Mouse (Mus musculus): ENCODE results near the gene Wnt3a. TPM values are rescaled to one million over a fixed set of nuclear protein-coding genes. Genes with fewer than 3 reads are reported as not detected.

Gene Wnt3a
- polyA plus RNA-seq, 1 experiment from 2014 or later, result 0.20 TPM

DNA sequence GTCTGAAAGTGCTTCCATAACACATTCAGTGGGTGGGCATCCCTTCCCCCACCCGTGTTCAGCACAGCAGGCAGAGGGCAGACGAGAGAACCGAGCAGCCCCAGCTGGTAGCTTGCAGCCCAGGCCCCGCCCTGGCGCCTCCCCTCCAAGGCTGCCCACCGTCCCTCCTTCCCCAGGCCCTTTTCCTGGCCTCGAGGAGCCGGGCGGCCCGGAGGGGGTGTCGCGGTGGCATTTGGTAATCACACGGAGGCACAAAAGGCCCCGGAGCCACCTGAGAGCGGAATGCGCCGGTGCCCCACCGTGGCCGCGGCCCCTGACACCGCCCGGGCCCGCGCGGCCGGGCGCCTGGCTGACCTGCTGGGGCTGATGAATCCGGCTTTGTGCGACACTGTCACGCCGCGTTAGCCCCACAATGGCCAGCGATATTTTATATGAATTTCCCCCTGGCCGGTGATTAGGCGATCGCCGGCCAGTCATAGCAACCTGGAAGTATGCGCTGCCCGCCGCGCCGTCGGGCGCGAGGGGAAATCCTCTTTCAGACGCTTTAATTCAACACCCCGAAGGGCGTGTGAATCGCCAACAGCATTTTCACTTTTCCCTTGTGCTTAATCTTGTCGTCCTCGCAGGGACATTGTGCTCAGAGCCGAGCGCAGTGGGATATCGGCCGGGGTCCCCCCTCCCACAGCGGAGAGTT is 26.5 kb downstream of the Wnt3a start:
- DNase-seq (ENCODE audit: low spot score), result no peak

DNA sequence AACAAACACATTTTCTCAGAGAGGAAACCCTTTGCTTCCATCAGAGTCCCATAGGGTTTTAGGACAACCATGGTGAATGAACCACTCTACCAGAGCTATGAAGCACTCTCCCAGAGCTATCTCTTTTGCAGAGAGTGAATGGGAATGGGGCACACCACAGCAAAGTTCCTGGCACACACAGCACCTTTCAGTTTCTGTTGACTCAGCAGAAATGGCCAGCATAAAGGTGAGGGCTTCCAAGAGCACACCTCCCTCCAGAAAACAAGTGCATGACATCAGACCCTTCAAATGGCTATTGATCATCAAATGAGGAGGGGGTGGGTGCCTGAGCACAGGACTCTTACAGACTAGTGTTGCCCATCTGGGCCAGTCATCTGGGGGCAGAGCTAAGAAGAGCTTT is 28.2 kb downstream of the Wnt3a start:
- no peak for DNase-seq (ENCODE audit: low spot score)

DNA sequence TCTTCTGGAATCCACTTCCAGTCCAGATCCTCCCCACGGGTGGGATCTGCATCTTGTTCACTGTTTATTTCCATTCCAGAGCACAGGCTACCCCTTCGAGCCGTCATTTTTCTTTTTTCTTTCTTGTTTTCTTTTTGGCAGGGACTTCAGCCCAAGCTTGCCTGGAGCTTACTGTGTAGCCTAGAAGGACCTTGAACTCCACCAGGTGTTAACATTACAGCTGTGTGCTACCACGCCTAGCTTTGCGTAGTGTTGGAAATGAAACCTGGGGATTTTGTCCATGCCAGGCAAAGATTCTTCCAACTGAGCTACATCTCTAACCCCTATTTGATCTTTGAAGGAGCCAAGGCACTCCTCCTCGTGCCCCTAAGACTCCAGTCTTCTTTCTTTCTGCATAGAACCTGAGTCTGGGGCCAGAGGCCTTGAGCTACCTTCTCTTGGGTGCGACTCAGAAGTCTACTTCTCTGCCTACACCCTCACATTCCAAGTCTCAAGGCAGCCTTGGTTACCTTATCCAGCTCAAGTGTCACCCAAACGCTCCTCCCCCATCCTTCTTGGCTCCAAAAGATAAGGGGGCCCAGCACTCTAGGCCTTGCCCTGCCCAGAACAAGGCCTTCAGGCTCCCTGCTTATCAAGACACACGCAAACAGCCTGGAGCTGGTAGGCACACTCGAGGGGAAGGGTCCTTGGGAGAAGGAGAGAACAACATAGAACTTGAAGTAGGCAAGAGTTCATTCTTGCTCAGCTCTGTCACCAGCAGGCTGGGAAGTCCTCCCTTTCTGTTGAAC is 29.7 kb downstream of the Wnt3a start:
- no peak for DNase-seq (ENCODE audit: low spot score)

DNA sequence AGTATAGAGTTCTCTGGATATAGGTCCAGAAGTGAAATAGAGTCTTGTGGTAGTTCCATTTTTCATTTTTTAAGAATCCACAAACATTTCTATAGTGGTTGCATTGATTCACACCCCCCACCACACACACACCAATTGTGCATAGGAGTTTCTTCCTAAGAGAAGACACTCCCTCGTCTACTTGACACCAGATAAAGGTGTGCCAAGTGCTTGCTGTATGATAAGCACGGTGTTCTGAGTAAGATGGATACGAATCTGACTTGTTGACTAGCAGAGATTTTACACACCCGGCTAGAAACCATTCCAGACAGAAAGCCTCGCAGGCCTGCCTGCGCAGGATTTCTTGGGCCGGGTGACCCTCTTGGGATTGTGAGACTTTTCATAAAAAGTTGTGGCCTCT is 30.9 kb downstream of the Wnt3a start:
- no peak for DNase-seq (ENCODE audit: low spot score)

DNA sequence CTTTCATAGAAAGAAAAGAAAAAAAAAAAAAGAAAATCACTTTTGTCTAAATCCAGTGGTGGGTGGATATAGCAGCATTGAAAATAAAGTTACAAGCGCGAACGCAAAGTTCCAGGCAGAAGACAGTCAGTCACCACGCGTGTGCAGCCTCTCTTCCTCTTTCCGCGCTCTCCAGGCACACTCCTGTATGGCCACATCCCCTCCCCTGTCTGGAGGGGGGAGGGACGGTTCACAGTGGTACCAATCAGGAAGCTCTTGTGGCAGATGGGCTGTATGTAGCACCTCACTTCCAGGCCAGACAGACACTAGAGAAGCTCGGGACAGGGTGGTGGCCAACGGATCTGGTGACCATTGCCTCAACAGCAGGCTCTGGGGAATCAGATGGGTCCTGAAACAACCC is 42.5 kb downstream of the Wnt3a start:
- no peak for DNase-seq (ENCODE audit: low spot score)

DNA sequence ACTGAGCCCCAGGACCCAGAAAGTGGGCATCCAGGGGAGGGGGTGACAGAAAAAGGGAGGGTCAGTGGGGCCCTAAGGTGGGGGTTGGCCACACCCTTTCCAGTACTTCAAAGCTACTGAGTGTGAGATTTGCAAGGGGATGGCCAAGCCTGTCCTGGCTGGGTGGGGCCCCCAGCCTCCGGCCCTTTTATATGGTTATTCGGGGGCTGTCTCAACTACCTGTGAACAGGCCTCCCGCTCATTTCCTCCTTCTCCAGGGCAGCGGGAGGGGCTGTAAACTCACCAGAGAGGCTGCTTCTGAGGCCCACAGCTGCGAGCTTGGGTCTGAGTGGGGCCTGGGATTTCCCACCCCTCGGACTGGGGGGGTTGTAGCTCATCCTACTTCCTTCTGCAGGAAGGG is 46.7 kb downstream of the Wnt3a start:
- DNase-seq (ENCODE audit: low spot score), result no peak

DNA sequence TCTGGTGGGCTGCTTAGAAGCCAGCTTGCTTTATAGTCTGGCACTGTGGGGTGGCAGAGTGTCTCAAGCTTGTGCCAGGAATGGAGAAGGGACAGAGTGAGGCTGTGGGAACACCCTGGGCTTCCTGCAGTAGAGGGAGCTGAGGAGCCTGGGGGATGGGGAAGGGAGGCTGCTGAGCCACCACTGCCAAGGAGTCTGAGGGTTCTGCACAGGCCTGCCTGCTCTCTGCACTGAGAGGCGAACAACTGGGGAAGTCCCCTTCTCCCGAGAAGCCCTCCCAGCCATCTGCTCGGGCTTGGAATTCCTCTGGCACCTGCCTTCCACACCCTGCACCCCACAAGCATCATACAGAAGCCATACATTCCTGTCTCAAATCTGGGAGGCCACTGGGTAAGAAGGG is 48.7 kb downstream of the Wnt3a start:
- no peak for DNase-seq (ENCODE audit: low spot score)

DNA sequence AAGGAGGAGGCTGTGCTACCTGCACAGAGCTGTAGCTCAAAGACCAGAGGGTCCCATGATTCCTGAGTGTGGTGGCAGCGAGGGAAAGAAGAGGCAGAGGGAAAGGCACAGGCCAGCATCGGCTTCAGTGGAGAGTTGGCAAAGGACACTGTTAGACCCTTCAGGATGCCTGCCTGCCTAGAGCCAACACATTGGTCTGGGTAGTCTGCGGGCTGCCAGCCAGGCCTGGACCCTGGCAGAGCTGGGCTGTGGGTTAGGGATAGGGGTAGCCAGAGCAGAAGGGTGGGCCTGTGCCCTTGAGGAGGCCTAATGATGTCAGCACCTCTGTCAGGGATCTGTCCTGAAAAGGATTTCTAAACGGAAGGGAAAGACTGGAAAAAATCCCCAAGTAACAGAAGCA is 50.8 kb downstream of the Wnt3a start:
- no peak for DNase-seq (ENCODE audit: low spot score)

DNA sequence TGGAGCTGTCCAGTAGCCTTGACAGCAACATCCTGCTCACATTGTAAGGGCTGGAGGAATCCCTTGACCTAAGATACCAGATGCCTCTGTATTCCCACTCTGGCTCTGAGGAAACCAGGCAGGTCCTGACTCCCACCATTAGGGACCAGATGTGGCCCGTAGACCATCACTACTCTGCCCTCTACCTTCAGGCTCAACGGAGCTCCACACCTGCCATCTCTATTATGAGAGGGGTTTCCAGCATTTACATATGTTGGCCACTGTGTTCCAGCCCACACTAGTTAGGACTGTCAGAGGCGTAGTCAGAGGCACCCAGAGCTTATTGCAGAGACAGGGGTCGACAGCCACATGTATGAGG is 51.1 kb downstream of the Wnt3a start:
- no peak for DNase-seq (ENCODE audit: low spot score)

DNA sequence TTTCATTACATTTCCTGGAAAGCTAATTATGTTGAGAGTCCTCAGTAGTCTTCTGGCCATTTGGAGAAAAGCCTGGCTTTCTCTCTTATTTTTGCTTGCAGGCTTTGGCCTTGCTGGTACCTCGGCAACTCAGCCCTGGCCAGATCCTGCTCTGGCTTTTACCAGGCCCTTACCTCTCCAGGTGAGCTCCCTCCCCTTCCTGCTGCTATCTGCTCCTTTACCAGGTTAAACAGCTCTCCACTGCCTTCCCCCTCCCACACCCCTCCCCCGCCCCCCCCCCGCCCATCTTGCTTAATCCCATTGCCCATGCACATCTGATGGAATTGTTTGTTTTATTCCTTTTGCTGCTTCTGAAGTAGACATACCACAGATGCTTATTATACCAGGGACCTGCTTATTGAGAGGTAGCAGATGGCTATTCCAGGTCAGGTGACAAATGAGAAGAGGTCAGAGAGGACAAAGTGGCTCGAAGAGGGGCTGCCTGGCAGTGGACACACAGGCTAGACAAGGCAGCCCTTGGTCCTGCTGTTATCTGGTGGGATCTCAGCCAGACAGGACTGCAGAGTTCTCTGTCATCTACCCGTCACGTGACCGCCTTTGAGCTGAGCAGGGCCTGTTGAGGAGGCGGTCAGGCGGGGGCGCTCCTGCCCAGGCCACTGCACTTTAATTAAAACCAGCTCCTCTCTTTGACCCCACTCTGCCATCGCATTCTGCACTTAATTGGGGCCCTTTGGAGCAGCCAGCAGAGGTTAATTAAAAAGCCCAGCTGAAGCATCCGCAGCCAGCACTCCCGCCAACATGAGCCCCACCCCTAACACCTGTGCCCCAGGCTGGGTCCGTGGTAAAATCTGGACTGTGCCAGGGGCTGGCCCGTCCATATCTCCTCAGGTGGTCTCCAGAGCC is 51.8 kb downstream of the Wnt3a start:
- no peak for DNase-seq (ENCODE audit: low spot score)

DNA sequence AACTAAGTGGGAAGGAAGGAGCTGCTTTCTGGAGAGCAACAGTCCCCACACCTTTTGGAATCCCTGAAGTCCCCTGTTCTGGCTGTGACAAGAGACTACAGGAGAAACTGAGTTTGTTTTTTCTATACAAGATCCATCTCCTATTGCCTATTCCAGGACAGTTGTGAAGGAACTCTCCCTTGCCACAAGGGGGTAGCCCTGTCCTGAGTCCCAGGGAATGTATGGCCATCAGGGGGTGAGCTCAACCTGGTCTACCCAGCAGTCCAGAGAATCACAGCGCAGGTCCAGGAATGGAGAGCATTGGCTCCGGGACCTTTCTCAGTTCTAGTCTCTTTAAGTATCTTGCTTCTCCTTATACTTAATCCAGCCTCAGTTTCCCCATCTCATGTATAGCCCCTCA is 57.8 kb downstream of the Wnt3a start:
- DNase-seq (ENCODE audit: low spot score), result no peak

DNA sequence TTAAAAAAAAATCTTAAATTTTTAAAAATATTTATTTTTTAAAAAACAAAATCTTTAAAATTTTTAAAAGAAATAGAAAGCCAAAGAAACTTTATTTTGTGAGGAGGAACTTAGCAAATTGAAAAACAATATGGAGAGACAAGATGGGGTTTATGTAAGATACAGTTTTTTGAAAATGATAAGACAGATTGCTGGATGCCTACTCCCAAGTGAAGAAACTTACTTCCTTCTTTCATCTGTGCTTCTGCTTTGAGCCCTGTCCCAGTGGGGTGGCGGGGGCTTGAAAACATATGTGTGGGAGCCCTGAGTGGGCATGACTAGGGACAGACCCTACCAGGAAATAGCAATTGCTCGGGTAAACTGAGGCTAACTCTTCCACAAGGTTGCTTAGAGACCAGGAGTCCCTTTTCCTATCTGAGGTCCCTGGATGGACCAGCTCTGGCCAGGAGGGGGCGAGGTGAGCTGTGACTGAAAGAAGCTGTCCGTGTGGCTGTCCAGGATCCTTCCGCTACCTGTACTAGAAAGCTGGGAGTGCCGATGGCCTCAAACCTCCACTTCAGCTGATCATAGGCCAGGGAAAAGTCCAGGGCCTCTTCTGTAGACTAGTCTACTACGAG is 60.3 kb downstream of the Wnt3a start:
- peak; percentile 34 for DNase-seq (ENCODE audit: low spot score)

DNA sequence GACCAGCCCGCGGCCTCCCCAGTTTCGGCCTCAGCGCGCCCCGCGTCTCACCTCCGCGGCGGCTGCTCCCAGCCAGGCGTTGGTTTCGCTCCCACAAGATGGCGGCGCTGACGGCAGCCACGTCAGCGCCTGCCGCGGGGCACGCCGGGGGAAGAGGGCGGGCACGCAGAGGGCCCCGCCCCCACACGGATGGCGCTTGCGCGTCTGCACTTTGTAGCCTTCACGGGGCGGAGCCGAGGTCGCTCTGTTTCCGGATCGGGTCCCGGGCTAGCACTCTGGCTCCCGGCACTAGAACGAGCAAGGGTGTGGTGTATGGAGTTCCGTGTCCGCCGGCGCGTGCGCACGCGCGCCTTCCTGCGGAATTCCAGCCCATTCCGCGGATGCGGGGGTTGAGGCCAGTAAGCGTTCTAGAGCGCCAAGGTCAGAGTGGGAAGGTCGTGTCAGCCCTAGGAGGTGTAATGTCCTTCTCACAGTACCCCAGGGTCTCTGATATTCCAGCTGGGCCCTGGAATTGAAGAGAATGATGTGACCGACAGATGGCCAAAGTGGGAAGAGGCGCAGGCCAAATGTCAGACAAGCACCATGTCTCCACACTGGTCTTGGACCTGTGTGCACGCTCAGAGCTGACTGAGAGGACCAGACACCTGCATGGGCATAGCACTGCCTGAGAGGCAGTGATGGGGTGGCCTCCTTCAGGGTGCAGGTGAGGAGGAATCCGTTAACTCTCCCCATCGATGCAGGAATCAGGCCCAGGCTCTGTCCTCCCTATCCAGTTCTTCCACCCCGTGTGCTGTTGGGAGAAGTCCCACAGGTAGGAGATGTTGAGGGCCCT is 62.2 kb downstream of the Wnt3a start, which contains the start of gene Arf1:
Arf1 (minus strand) TSS at position 149 of the 832 bp plus-strand sequence.
- peak; percentile 98 for DNase-seq (ENCODE audit: low spot score)

DNA sequence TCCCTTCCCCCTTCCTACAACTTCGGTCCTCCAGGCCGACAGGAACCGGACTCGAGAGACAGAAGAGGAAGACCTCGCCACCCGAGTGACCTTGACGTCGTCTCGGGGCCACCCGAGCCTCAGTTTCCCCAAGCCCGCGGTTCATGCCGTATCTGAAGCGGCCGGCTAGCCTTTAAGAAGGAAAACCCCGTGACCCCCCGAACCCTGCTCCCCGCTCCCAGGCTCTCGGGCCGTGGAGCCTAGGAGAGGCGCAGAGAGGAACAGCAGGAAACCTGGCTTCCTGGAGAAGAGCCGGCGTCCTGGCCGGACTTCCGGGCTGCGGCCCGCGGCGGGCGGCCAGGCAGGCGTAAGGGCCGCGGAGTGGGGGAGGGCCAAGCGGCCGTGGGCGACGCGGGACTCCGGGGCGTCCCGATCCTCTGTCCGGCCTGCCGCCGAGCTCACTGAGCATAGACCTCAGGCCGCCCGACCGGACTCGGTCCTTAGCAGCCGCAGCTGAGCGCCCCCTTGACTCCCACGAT is 62.9 kb downstream of the Wnt3a start:
- DNase-seq (ENCODE audit: low spot score), result no peak

DNA sequence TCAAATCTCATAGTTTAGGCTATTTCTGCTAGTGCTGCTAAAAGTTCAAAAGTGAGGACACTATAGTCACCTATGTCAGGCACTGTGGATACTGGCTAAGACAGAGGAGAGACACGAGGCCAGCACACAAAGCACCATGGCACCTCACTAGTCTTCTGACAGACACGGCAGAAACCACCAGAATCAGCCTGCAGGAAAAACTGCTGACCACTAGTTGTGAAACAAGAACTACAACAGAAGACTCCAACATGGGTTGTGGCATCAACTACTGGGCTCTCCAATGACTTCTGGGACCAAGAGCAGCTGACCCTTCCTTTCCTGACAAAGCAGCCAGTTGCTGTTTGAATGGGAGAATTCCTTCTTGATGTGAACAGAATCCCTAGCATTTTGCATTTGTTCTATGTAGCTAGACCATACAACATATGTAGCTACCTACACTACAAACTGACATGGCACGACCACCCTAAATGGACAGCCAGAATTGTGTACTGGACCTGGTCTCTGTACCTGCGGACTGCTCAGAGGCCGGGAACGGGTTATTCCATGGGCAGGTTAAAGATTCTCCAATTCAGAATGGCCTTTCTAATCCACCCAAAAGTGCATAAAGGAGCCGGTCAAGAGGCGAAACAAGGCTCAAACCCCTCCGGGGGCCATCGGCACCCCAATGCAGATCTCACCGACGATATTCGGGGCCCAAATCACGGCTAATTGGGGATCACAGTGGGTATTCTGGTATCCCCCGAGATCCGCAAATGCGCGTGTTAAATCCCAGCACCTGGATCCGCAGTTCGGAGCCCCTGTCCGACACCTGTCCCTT is 63.6 kb downstream of the Wnt3a start:
- DNase-seq (ENCODE audit: low spot score), result no peak

DNA sequence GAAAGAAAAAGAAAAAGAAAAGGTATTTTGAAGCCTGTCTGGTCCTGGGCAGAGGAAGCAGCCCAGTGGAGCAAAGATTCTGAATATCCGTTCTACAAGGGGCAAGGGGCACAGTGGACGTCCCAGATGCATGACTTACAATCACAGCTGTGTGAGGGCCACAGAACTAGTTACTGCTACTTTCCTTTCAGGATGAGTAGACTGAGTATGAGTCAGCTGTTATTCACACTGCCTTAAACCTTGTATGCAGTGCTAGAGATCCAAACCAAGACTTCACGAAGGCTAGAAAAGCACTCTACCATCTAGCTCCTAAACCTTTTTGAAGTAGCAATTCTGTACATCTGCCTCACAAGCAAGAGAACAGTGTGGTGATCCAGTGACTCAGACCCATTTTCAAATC is 64.3 kb downstream of the Wnt3a start:
- no peak for DNase-seq (ENCODE audit: low spot score)

DNA sequence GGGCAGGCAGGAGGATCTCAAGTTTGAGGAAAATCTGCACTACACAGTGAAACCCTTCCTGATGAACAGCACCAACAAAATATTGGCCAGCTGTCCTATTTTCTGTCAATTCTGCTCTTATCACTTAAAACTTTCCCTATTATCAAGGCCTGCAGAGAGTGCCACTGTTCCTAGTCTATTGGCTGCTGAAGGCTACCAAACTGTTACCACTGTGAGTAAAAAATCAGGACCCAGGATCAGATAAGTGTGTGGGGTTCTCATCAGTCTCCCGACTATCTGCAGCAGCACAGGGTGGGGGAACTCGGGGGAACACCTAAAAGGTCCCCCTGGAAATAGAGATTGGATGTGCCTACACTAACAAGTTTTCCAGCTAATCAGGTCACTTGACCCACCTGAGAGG is 65.4 kb downstream of the Wnt3a start:
- DNase-seq (ENCODE audit: low spot score), result no peak

DNA sequence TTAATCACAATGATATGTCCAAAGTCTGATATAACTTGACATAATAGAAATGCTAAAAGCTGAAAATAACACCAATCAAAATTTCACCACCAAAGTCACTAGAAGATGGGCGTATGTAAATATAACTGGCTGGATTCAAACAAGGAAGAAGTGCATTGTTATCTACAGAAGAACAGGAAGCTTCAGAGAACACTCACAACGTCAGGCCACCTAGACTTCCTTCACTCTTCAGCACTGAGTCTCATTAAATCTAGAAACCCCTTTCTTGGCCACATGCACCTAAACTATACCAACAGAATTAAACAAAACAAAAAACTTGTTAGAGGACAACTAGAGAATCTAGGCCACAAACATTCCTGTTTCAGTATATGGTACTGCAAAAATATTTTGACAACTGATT is 66.1 kb downstream of the Wnt3a start:
- DNase-seq (ENCODE audit: low spot score), result no peak

DNA sequence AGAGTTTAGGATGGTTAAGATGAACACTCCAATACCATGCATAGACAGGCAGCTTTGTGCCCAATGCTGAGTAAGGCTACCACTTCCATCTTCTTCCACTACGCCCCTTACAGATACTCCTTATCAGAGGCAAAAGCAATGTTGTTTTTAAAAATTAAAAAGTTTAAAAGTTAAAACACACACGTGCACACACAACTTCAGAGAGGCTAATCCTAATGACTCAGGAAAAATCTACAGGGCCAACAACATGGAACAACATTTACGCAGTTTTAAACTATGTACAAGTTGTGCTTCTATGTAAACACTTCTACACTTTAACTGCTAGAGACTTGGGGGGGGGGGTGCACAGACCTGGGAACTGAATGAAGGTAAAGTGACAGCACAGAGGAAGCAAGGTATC is 66.5 kb downstream of the Wnt3a start:
- DNase-seq (ENCODE audit: low spot score), result no peak

DNA sequence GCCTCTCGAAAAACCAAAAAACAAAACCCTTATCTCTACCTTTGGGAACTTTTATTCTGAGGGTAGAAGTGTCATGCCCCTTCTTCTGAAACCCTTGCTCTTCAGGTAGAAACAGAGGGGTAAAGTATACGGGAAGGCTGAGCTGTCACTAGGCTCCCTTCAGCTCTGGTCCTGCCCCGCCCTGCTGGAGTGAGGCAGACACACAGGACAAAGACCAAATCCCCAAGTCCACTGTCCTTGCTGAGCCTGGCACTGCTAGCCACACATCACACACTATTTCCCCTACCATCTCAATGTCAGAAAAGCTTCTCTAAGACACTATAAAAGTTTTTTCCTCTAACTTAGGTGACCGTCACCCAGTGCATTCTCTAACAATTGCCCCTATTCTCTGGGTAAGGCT is 68.2 kb downstream of the Wnt3a start:
- DNase-seq (ENCODE audit: low spot score), result no peak

All from thymus, postnatal 0 days (tissue).